Mouse (Mus musculus) intestine, postnatal 0 days (tissue): ENCODE results near the gene Shisal1. TPM values are rescaled to one million over a fixed set of nuclear protein-coding genes. Genes with fewer than 3 reads are reported as not detected.

Source experiments
- ATAC-seq: fragments of 200-750 bp; cut with Nextera tagmentation; 2 replicates; pipeline ENCODE4 v1.8.0; 2017; ENCODE audit warnings: mild to moderate bottlenecking, moderate TSS enrichment, moderate library complexity
- H3K27ac ChIP-seq: fragments of 300-500 bp; sonication (generic); 2 replicates; pipeline ENCODE4 v1.5.1; 2014; ENCODE audit warnings: mild to moderate bottlenecking, low read depth, low read length, moderate library complexity
- H3K27me3 ChIP-seq: fragments of 300-500 bp; sonication (generic); replicated peaks from 2 replicates; pipeline ENCODE4 v1.6.1; 2014; ENCODE audit warnings: low read length, mixed read lengths; ENCODE audit not compliant: control insufficient read depth, insufficient read depth
- H3K36me3 ChIP-seq: fragments of 300-500 bp; sonication (generic); 2 replicates; pipeline ENCODE4 v1.6.1; 2014; ENCODE audit warnings: mild to moderate bottlenecking, moderate library complexity; ENCODE audit not compliant: control insufficient read depth, insufficient read depth
- H3K4me1 ChIP-seq: fragments of 300-500 bp; sonication (generic); replicated peaks from 2 replicates; pipeline ENCODE4 v1.6.1; 2014; ENCODE audit warnings: antibody characterized with exemption, low read length, mixed read lengths; ENCODE audit not compliant: control insufficient read depth, insufficient read depth
- H3K4me2 ChIP-seq: fragments of 300-500 bp; sonication (generic); replicated peaks from 2 replicates; pipeline ENCODE4 v1.6.1; 2014; ENCODE audit warnings: low read depth, mild to moderate bottlenecking, moderate library complexity
- H3K4me3 ChIP-seq: fragments of 300-500 bp; sonication (generic); 2 replicates; pipeline ENCODE4 v1.5.1; 2014; ENCODE audit warnings: low read depth, low read length
- H3K9ac ChIP-seq: fragments of 300-500 bp; sonication (generic); 2 replicates; pipeline ENCODE4 v1.6.1; 2014; ENCODE audit warnings: mild to moderate bottlenecking, low read depth, low read length
- H3K9me3 ChIP-seq: fragments of 300-500 bp; sonication (generic); 2 replicates; pipeline ENCODE4 v1.6.1; 2016; ENCODE audit warnings: mixed run types; ENCODE audit not compliant: control insufficient read depth
- CTCF ChIP-seq: sonication (generic); IDR thresholded peaks from 2 replicates; pipeline ENCODE4 v1.5.1; 2016; ENCODE audit warnings: low read depth, mild to moderate bottlenecking, control low read depth, antibody characterized with exemption, moderate library complexity
- WGBS: fragments of 180-500 bp; shearing (Covaris S2); extraction: QIAGEN DNeasy Blood & Tissue Kit; methylation state at CpG from one replicate; pipeline ENCODE4 v1.1.7; 2014; 5-methylcytosine and 5-hydroxymethylcytosine counted together
- polyA plus RNA-seq: library from polyadenylated mRNA; unstranded; fragments of >200 nt; fragmentation: Nextera tagmentation; extraction: Ambion mirVana; gene quantifications from 2 replicates; pipeline ENCODE4 v1.2.1, GENCODE M21; 2015

The Shisal1 gene
- polyA plus RNA-seq, 1 experiment from 2014 or later = 0.70 TPM

DNA sequence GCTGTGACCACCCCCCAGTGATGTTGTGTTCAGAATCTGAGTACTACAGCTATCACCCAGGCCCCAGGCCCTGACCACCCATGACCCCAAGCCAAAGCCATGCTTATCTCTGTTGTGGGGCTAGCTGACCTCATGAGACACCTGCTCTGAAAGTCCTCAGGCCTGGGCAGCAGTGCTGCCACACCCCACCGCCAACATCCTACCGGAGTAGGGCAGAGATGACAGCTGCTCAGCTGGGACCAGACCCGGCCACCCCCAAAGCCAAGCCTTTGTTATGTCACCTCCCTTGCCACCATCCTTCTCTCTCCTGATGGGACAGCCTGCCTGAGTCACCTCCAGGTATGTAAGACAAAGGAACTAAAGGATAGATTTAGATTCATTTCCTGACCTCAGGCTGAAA lies 41.1 kb downstream of the Shisal1 start:
- Histone ChIP-seq H3K4me2 (no peak overlapping the region), H3K4me1 (no peaks in the 10 kb centered on the region), H3K27me3 (no peaks in the 10 kb centered on the region), H3K4me3 (no peak overlapping the region), H3K36me3 (no peaks in the 10 kb centered on the region), H3K9me3 (no peaks in the 10 kb centered on the region), H3K27ac (no peak overlapping the region), H3K9ac (no peak overlapping the region)
- ATAC-seq = no peak
- TF ChIP-seq CTCF = no peak
- WGBS = 86% methylated on average over 3 of the region's 3 CpGs

DNA sequence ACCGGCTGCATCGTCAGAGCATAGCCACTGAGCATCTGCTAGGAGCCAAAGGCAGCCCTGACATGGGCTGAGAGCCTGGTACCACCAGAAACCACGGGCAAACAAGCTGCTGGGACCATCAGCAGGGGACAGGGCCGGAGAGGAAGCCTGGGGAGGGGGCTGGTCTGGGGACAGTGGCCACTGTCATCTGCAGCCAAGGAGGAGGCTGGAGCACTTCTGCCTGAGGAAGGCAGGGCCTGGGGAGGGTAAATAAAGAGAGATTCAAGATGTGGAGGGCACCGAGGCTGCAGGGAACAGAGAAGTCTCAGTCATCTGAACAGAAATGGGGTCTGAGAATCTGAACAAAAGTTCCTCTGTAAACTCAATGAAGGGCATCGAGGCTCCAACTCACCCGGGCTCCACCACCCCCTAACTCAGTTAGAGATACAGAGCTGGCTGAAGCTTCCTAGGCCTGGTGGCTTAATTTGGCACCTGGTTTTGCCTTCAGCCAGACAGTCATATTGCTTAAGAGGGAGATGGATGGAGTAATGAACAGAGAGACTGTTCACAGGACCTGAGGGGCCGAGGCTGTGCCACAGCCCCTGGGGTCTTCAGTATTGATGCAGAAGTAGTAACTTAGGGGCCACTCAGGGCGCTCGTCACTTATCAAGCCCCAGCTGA lies 43.3 kb downstream of the Shisal1 start:
- H3K4me2 ChIP-seq = no peak overlapping the region
- H3K27me3 ChIP-seq = no peaks in the 10 kb centered on the region
- 70% methylated on average over 10 of the region's 10 CpGs for WGBS
- no peak overlapping the region for H3K4me3 ChIP-seq
- H3K9ac ChIP-seq = no peak overlapping the region
- H3K27ac ChIP-seq = no peak overlapping the region
- ATAC-seq = no peak
- no peak for TF ChIP-seq CTCF
- H3K9me3 ChIP-seq = no peaks in the 10 kb centered on the region
- H3K36me3 ChIP-seq = no peaks in the 10 kb centered on the region
- no peaks in the 10 kb centered on the region for H3K4me1 ChIP-seq

DNA sequence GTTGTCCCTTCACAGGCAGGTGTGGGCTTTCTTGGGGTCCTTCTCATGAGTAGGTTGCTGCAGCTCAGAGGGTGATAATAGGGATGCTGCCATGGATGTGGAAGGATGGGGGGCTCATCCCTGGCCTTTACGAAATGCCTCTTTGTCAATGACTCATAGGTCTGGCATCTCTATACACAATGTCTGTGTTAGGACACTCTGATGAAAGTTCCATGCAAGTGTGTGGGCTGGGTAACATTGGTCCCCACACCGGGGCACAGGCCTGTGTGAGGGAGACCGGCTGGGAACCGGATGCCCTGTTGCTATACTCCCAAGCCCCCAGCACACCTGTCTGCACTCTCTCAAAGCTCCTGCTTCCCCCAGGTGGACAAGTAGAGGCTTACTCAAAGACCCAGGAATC lies 48.3 kb downstream of the Shisal1 start:
- 79% methylated on average over 4 of the region's 4 CpGs for WGBS
- Histone ChIP-seq H3K36me3 (no peaks in the 10 kb centered on the region), H3K4me2 (no peak overlapping the region), H3K4me1 (no peaks in the 10 kb centered on the region), H3K27me3 (no peaks in the 10 kb centered on the region), H3K9me3 (no peaks in the 10 kb centered on the region), H3K4me3 (no peak overlapping the region), H3K9ac (no peak overlapping the region), H3K27ac (no peak overlapping the region)
- no peak for TF ChIP-seq CTCF
- no peak for ATAC-seq

DNA sequence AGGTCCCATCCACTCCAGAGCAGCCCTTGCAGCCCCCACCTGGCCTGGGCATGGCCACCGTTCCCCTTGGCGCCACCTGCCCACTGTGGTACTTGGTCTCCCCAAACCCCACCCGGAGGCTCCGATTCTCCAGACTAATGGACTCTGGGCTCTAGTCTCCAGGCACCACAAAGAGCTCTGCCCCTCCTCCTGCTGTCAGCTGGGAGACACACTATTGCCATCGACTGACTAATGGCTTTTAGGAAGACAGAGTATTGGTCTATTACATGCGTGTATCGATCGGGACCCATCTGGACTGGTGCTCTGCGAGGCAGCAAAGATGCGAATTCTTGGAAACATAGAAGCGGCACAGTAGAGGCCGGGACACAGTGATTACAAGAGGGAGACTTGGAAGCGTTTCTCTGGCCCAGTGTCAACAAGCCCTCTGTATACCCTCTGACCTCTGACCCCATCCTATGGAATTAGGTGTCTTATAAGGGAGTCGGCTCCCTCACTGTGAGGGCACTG lies 49.2 kb downstream of the Shisal1 start:
- WGBS = 65% methylated on average over 14 of the region's 14 CpGs
- H3K27ac ChIP-seq = no peak overlapping the region

DNA sequence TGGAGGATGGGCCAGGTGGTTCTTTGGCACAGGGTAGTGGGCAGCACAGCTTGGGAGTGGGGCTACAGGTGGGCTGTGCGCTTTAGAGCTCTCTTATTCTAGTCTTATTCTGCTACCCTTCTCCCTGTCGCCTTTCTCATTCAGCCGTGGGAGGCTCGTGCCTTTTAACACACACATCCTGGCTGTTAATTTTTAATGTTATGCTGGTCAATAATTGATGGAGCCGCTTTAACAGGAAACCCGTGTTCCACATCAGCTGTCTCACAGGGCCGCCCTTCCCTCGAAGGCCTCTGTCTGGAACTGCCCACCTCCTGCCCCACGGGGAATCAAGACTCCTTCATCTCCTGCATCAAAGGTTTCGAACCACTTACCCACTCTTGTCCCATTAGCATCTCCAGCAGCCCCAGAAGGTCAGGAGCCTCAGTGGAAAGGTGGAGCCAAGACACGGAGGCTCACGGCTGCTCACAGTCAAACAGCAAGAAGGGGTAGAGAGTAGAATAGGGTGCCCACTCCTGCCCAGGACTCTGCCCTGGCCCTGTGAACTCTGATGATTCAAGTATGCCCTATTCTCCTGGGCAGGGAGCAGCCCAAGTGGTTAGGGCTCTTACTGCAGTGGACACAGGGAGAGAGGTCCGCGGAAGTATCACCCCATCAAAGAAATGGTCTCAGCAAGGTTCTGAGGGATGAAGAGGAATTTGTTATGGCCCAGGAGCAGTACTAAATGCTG lies 51.4 kb downstream of the Shisal1 start:
- ATAC-seq = peak; percentile 37; the same call in 1 of the 2 replicates
- 47% methylated on average over 14 of the region's 14 CpGs for WGBS
- no peaks in the 10 kb centered on the region for H3K27me3 ChIP-seq
- no peak overlapping the region for H3K27ac ChIP-seq
- H3K9me3 ChIP-seq = no peaks in the 10 kb centered on the region
- no peak overlapping the region for H3K4me2 ChIP-seq
- no peak for TF ChIP-seq CTCF
- H3K4me1 ChIP-seq = no peaks in the 10 kb centered on the region
- no peak overlapping the region for H3K9ac ChIP-seq
- H3K36me3 ChIP-seq = no peaks in the 10 kb centered on the region
- no peak overlapping the region for H3K4me3 ChIP-seq

More for the DNA sequence above, 49.2 kb downstream of the Shisal1 start:
- no peak overlapping the region for H3K9ac ChIP-seq
- no peak for ATAC-seq
- no peaks in the 10 kb centered on the region for H3K36me3 ChIP-seq
- no peaks in the 10 kb centered on the region for H3K9me3 ChIP-seq
- H3K27me3 ChIP-seq = no peaks in the 10 kb centered on the region
- TF ChIP-seq CTCF = no peak
- no peak overlapping the region for H3K4me3 ChIP-seq
- H3K4me2 ChIP-seq = no peak overlapping the region
- H3K4me1 ChIP-seq = no peaks in the 10 kb centered on the region

DNA sequence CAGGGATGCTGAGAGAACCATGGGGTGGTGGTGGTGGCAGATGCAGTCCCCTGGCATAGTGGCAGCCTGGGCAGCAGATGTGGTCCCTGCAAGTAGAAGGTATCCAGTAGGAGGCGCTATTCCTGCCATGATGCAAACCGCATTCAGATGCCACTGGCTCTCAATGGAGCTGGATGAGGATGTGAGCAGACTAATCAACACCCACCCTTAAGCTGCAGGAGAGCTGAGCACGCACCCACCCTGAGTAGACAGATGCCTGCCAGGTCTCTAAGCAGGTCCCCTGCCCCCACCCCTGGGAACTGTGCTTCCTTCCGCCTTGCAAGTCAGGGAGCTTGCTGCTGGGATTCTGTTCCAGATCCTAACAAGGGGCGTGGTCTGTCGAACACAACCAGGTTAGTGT lies 53.6 kb downstream of the Shisal1 start:
- 41% methylated on average over 6 of the region's 6 CpGs for WGBS
- Histone ChIP-seq H3K27ac (no peak overlapping the region), H3K9me3 (no peaks in the 10 kb centered on the region), H3K27me3 (no peaks in the 10 kb centered on the region), H3K4me1 (no peaks in the 10 kb centered on the region), H3K36me3 (no peaks in the 10 kb centered on the region), H3K4me3 (no peak overlapping the region), H3K9ac (no peak overlapping the region), H3K4me2 (no peak overlapping the region)
- no peak for ATAC-seq
- peak; percentile 59 for TF ChIP-seq CTCF
